Mouse (Mus musculus) embryo, embryonic 9.5 days (tissue): Measurements from ENCODE around the gene Cs.
"Not testable (repeated sequence)": the region's sequence is repeated elsewhere in the genome, so short reads cannot be mapped to it uniquely, and the experiment has no call there.

Experiments used
- DNase-seq: peaks from one replicate; pipeline ENCODE4 v3.0.0-alpha.2; 2017; ENCODE audit errors: extremely low spot score

The Cs gene

GRCm38 (mm10) chr10:128337306-128338181 lies at the start of gene Cs:
Gene Cs (plus strand): TSS chr10:128337734.
- DNase-seq, result peak; percentile 98

- DNase-seq, result not testable (repeated sequence)
Observed at GRCm38 (mm10) chr10:128290594-128290993, 46.9 kb upstream of the Cs start.

GRCm38 (mm10) chr10:128296370-128297090 lies 41.0 kb upstream of the Cs start:
- DNase-seq, result no peak

- no peak for DNase-seq
Observed at GRCm38 (mm10) chr10:128297221-128297620, 40.3 kb upstream of the Cs start.

GRCm38 (mm10) chr10:128297622-128298021 lies 39.9 kb upstream of the Cs start:
- DNase-seq, result no peak

- no peak for DNase-seq
Observed at GRCm38 (mm10) chr10:128298243-128298642, 39.3 kb upstream of the Cs start.

GRCm38 (mm10) chr10:128298702-128299171 lies 38.8 kb upstream of the Cs start, which contains the start of gene Il23a:
Gene Il23a (minus strand): TSS chr10:128298752.
- DNase-seq, result no peak

- no peak for DNase-seq
Observed at GRCm38 (mm10) chr10:128302357-128302756, 35.2 kb upstream of the Cs start.

- DNase-seq, result no peak
Observed at GRCm38 (mm10) chr10:128302785-128303125, 34.8 kb upstream of the Cs start.

GRCm38 (mm10) chr10:128303126-128304021 lies 34.2 kb upstream of the Cs start, which contains the start of gene Pan2:
Gene Pan2 (plus strand): TSS chr10:128303335.
- peak; percentile 100 for DNase-seq

GRCm38 (mm10) chr10:128309654-128310053 lies 27.9 kb upstream of the Cs start:
- DNase-seq, result no peak

GRCm38 (mm10) chr10:128310177-128310576 lies 27.4 kb upstream of the Cs start:
- DNase-seq, result no peak

GRCm38 (mm10) chr10:128310902-128311301 lies 26.6 kb upstream of the Cs start:
- DNase-seq, result no peak

GRCm38 (mm10) chr10:128315578-128315977 lies 22.0 kb upstream of the Cs start:
- no peak for DNase-seq

- DNase-seq, result peak; percentile 26
Observed at GRCm38 (mm10) chr10:128321641-128322040, 15.9 kb upstream of the Cs start.

GRCm38 (mm10) chr10:128322141-128323108 lies 15.1 kb upstream of the Cs start, which contains the start of gene Cnpy2:
Gene Cnpy2 (plus strand): TSS chr10:128322459.
- peak; percentile 97 for DNase-seq

- DNase-seq, result no peak
Observed at GRCm38 (mm10) chr10:128323516-128323915, 14.0 kb upstream of the Cs start.

- DNase-seq, result no peak
Observed at GRCm38 (mm10) chr10:128326825-128327224, 10.7 kb upstream of the Cs start.

- DNase-seq, result no peak
Observed at GRCm38 (mm10) chr10:128327610-128328009, 9.9 kb upstream of the Cs start.
